Mouse (Mus musculus) MEL (cell line): ENCODE results near the gene Nuak2.

ENCODE experiments used
- CTCF ChIP-seq, 3 experiments: IDR thresholded peaks in 2 of 3; conservative IDR thresholded peaks in 1 of 3; 2 replicates each; pipeline ENCODE4 v1.5.1; 2011 to 2012; ENCODE audit warnings: low read length in 3 of 3, low read depth in 2 of 3, mild to moderate bottlenecking in 2 of 3, improper control_type of control experiment in 1 of 3, inconsistent platforms in 1 of 3, mixed read lengths in 1 of 3, moderate library complexity in 1 of 3; ENCODE audit not compliant: control insufficient read depth in 1 of 3, insufficient read depth in 1 of 3, poor library complexity in 1 of 3, severe bottlenecking in 1 of 3
- E2F4 ChIP-seq: IDR thresholded peaks from 2 replicates; pipeline ENCODE4 v1.6.1; 2011; ENCODE audit warnings: low read depth, low read length, improper control_type of control experiment, borderline replicate concordance
- EP300 ChIP-seq, 2 experiments: IDR thresholded peaks; 2 replicates each; pipeline ENCODE4 v1.6.1; 2011; ENCODE audit warnings: improper control_type of control experiment in 2 of 2, low read length in 2 of 2, low read depth in 1 of 2, mild to moderate bottlenecking in 1 of 2
- MYC ChIP-seq: IDR thresholded peaks from 2 replicates; pipeline ENCODE4 v1.6.1; 2011; ENCODE audit warnings: low read depth, mild to moderate bottlenecking, low read length, improper control_type of control experiment, moderate library complexity
- NRF1 ChIP-seq: IDR thresholded peaks from 2 replicates; pipeline ENCODE4 v1.6.1; 2014; ENCODE audit warnings: low read depth, mild to moderate bottlenecking, inconsistent platforms, low read length, improper control_type of control experiment, moderate library complexity; ENCODE audit not compliant: poor library complexity, insufficient read depth, severe bottlenecking
- POLR2A ChIP-seq, 2 experiments: IDR thresholded peaks; 2 replicates each; pipeline ENCODE4 v1.6.1; 2011 to 2012; ENCODE audit warnings: low read length in 2 of 2, mild to moderate bottlenecking in 2 of 2, control low read depth in 1 of 2, improper control_type of control experiment in 1 of 2, low read depth in 1 of 2, moderate library complexity in 1 of 2; ENCODE audit not compliant: control insufficient read depth in 1 of 2, insufficient read depth in 1 of 2, poor library complexity in 1 of 2
- TAL1 ChIP-seq: IDR thresholded peaks from 2 replicates; pipeline ENCODE4 v1.6.1; 2012; ENCODE audit warnings: mild to moderate bottlenecking, inconsistent platforms, low read length, moderate library complexity, mixed read lengths

GRCm38 (mm10) chr1:132298425-132298800 is 17.5 kb upstream of the Nuak2 start, which contains the start of gene Klhdc8a:
- no peak for TF ChIP-seq TAL1
- TF ChIP-seq CTCF (IDR thresholded peaks at IDR 0.05 in 2 of 3, conservative IDR thresholded peaks at IDR 0.05 in 1 of 3; ENCODE audit: control insufficient read depth in 1 of 3, insufficient read depth in 1 of 3, low read depth in 2 of 3, low read length in 3 of 3, poor library complexity in 1 of 3, severe bottlenecking in 1 of 3) = no peak
- no peak for TF ChIP-seq NRF1
- TF ChIP-seq POLR2A (IDR thresholded peaks at IDR 0.05; ENCODE audit: control insufficient read depth in 1 of 2, insufficient read depth in 1 of 2, low read depth in 1 of 2, low read length in 2 of 2, poor library complexity in 1 of 2) = no peak
- TF ChIP-seq E2F4 = no peak
- no peak for TF ChIP-seq EP300 (IDR thresholded peaks at IDR 0.05; ENCODE audit: low read depth in 1 of 2, low read length in 2 of 2)
- TF ChIP-seq MYC = no peak
